Mouse (Mus musculus): ENCODE measurements around the gene Lilr4b.
"Not testable (repeated sequence)": the region's sequence is repeated elsewhere in the genome, so short reads cannot be mapped to it uniquely, and the experiment has no call there.

The Lilr4b gene

DNA sequence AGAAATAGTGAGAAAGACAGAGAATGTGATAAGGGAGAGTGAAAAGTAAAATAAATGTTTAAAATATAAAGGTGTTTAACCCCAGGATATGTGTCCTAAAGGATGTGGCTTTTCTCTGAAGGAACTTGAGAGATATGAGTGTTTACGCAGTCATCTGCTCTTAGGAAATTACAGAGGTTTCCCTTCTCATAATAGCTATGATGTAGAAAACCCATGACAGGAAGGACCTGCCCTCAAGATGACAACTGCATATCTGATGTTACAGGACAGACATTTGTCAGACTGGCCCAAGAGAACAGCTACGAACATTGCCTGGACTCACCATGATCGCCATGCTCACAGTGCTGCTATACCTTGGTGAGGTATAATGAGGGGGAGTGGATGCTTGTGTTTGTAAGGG, at the start of gene Lilr4b, which contains the start of gene Gm49339:
Gene Lilr4b (plus strand): TSS at position 236 of the 400 bp plus-strand sequence.
Gene Gm49339 (plus strand): TSS at position 216 of the 400 bp plus-strand sequence.
- DNase-seq (ENCODE audit: low spot score) = not testable (repeated sequence)

GRCm38 (mm10) chr10:51432940-51433339, 47.5 kb upstream of the Lilr4b start:
- no peak for DNase-seq (ENCODE audit: low spot score)

DNA sequence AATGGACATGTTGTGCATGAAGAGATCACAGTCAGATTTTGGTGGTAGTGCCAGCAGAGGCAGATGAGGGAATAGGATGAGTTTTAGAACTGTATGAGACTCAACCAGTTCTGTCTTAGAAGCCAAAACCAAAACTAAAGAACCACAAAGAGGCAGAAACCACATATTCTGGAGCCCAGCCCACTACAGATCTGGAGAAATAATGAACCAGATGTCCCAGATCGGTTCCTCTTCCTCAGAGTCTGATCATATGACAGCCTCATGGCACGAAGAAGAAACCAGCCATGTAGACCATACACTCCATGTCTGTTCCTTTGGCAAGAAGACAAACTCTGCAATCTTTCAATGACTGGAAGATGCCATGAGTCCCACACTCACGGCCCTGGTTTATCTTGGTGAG, 44.7 kb upstream of the Lilr4b start:
- no peak for DNase-seq (ENCODE audit: low spot score)

- no peak for DNase-seq (ENCODE audit: low spot score)
Observed at GRCm38 (mm10) chr10:51451610-51452009, 28.8 kb upstream of the Lilr4b start.

GRCm38 (mm10) chr10:51453616-51454298, 26.7 kb upstream of the Lilr4b start:
- DNase-seq (ENCODE audit: low spot score) = no peak

- DNase-seq (ENCODE audit: low spot score) = no peak
Observed at GRCm38 (mm10) chr10:51454365-51454764, 26.1 kb upstream of the Lilr4b start.

- DNase-seq (ENCODE audit: low spot score) = no peak
Observed at GRCm38 (mm10) chr10:51455762-51456161, 24.7 kb upstream of the Lilr4b start.

- no peak for DNase-seq (ENCODE audit: low spot score)
Observed at GRCm38 (mm10) chr10:51456369-51456768, 24.1 kb upstream of the Lilr4b start.

DNA sequence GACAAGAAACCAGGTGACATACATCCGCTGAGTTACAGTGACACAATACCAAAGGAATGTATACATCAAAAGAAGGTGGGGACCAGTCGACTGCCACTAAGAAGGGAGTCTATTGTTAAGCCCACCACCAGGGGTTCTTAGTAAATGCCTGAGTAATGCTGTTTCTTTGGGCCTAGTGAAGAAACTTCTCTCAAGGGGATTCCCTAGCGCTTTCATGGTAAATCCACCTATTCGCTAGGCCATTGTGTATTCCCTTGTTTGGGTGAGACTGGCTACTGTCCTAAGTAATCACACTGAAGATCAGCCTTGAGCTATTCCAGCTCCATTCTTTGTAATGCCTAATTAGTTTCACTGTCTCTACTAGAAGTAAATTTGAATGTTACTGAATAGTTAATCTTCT, 16.6 kb upstream of the Lilr4b start:
- DNase-seq (ENCODE audit: low spot score) = not testable (repeated sequence)

DNA sequence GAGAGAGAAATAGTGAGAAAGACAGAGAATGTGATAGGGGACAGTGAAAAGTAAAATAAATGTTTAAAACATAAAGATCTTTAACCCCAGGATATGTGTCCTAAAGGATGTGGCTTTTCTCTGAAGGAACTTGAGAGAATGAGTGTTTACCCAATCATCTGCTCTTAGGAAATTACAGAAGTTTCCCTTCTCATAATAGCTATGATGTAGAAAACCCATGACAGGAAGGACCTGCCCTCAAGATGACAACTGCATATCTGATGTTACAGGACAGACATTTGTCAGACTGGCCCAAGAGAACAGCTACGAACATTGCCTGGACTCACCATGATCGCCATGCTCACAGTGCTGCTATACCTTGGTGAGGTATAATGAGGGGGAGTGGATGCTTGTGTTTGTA, 10.3 kb downstream of the Lilr4b start, which contains the start of gene Lilrb4a:
Gene Lilrb4a (plus strand): TSS at position 266 of the 400 bp plus-strand sequence.
- DNase-seq (ENCODE audit: low spot score) = not testable (repeated sequence)

DNA sequence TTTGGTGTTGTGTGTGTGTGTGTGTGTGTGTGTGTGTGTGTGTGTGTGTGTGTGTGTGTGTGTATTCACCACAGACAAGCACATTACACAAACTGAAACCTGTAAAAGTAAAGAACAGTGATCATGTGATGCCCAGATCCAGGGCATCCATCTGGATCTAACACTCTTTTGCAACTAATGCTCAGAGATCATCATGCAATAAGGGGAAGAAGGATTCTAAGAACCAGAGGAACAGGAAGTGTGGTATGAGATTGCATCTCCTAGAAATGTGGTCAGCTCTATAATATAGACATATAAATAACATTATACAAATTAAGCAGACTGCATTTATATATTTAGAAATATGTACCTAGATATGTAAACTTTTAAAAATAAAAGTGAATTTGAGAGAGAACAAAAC, 39.6 kb downstream of the Lilr4b start:
- no peak for DNase-seq (ENCODE audit: low spot score)

DNA sequence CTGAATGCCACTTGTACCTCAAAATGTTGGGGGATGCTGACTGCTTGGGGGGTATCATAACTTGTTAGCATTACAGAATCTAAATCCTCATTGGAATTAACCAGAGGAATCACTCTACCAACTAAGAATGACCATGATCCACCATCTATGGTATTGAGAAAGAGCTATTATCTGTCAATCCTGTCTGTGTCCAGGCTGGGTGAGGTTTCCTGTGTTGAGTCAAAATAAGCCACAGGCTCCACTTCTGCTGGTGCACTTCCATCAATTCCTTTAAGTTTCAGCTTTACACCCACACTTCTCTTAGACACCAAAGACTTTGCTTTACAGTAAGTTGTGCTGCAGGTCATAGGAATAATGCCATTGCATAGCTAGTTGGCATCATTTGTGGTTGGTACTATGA, 41.0 kb downstream of the Lilr4b start:
- no peak for DNase-seq (ENCODE audit: low spot score)

DNA sequence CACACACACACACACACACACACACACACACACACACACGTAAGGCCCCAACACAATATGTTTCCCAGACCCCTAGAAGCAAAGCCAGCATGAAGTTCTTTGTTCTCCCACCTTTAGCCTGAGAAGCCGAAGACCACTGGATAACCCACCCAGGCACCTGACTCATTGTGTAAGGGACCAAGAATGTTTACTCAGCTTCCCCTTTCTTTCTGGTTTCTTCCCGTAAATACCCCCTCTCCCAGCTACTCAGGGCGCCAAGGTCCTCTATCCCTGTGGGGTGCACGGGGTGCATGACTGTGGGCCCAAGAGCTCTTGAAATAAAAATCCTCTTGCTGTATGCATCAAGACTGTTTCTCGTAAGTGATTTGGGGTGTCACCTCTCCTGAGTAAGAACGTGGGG, 45.7 kb downstream of the Lilr4b start:
- no peak for DNase-seq (ENCODE audit: low spot score)

- DNase-seq (ENCODE audit: low spot score) = no peak
Observed at GRCm38 (mm10) chr10:51526633-51527032, 46.2 kb downstream of the Lilr4b start.

- no peak for DNase-seq (ENCODE audit: low spot score)
Observed at GRCm38 (mm10) chr10:51528840-51529434, 48.5 kb downstream of the Lilr4b start.

GRCm38 (mm10) chr10:51529497-51529896, 49.1 kb downstream of the Lilr4b start:
- DNase-seq (ENCODE audit: low spot score) = no peak

DNA sequence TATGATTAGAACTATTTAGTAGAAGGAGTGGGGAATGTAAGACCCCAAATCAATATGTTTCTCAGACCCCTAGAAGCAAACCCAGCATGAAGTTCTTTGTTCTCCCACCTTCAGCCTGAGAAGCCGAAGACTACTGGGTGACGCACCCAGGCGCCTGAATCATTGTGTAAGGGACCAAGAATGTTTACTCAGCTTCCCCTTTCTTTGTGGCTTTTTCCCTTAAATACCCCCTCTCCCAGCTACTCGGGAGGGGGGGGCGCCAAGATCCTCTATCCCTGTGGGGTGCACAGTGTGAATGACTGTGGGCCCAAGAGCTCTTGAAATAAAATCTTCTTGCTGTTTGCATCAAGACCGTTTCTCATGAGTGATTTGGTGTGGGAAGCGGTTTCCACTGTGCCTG, 50.4 kb downstream of the Lilr4b start:
- no peak for DNase-seq (ENCODE audit: low spot score)
